Comparison of ENCODE assay signal across 13 mouse cellular contexts in genomic region chr7:68072524-68073459, GRCm38 (mm10).
A peak's percentile ranks its signal among the peaks of the same experiment; 100 is the strongest.
DNase-seq lines count a peak whose midpoint lies in the region; ATAC-seq and TF ChIP-seq lines count a peak whose summit lies in the region.
"Had no signal": no experiment of that assay in that cellular context is flagged by ENCODE, and none has a peak within 500 bp of the region (broad histone marks: within the 10 kb centered on the region; RNA-seq: fewer than 3 reads in every experiment).

No protein-coding gene starts in this region.

- H3K4me2 ChIP-seq in heart, embryonic 15.5 days: peak overlapping the region; percentile 22
- peak overlapping the region; percentile 41 for H3K4me2 ChIP-seq in embryonic facial prominence, embryonic 13.5 days
- peak overlapping the region; percentile 51 for H3K4me2 ChIP-seq in limb, embryonic 13.5 days (replicated peaks)
- no peak overlapping the region for H3K4me2 ChIP-seq in liver, embryonic 12.5 days

- no peak overlapping the region for H3K9ac ChIP-seq in heart, embryonic 15.5 days
- H3K9ac ChIP-seq in embryonic facial prominence, embryonic 13.5 days: no peak overlapping the region
- no peak overlapping the region for H3K9ac ChIP-seq in limb, embryonic 13.5 days
- H3K9ac ChIP-seq in liver, embryonic 12.5 days: no peak overlapping the region

- H3K36me3 ChIP-seq in heart, embryonic 15.5 days: no peaks in the 10 kb centered on the region
- H3K36me3 ChIP-seq in embryonic facial prominence, embryonic 13.5 days: no peaks in the 10 kb centered on the region
- H3K36me3 ChIP-seq in kidney, adult 2 months (ENCODE audit: control insufficient read depth, insufficient read depth, low read length): no peaks in the 10 kb centered on the region
- H3K36me3 ChIP-seq in limb, embryonic 13.5 days: no peaks in the 10 kb centered on the region
- H3K36me3 ChIP-seq in liver, embryonic 12.5 days: no peaks in the 10 kb centered on the region

- DNase-seq in heart, postnatal 25 days (ENCODE audit: low spot score): no peak
- peak; percentile 91 for DNase-seq in kidney, adult 2 months
- DNase-seq in thymus, postnatal 25 days: no peak
- DNase-seq in c-Kit-positive CD71-positive TER-119-positive erythroid progenitor cells, embryonic 14.5 days (ENCODE audit: low spot score): no peak
- DNase-seq: adrenal gland, postnatal 14 days; cerebellum, adult 18-20 months; gastrocnemius, postnatal 25 days; liver; right cerebral cortex, adult 18-20 months had no signal

- no peaks in the 10 kb centered on the region for H3K9me3 ChIP-seq in heart, embryonic 15.5 days (replicated peaks)
- H3K9me3 ChIP-seq in embryonic facial prominence, embryonic 13.5 days: no peaks in the 10 kb centered on the region
- no peaks in the 10 kb centered on the region for H3K9me3 ChIP-seq in limb, embryonic 13.5 days
- no peaks in the 10 kb centered on the region for H3K9me3 ChIP-seq in liver, embryonic 12.5 days (replicated peaks)

- peaks cover 75% of the 10 kb centered on the region for H3K4me1 ChIP-seq in heart, embryonic 15.5 days (replicated peaks)
- peaks cover 67% of the 10 kb centered on the region for H3K4me1 ChIP-seq in embryonic facial prominence, embryonic 13.5 days
- peaks cover 62% of the 10 kb centered on the region for H3K4me1 ChIP-seq in kidney, adult 2 months (ENCODE audit: control insufficient read depth, insufficient read depth, low read length)
- peaks cover 65% of the 10 kb centered on the region for H3K4me1 ChIP-seq in limb, embryonic 13.5 days
- H3K4me1 ChIP-seq in liver, embryonic 12.5 days: peaks cover 54% of the 10 kb centered on the region

- no peak for TF ChIP-seq POLR2A in kidney, adult 2 months (IDR thresholded peaks at IDR 0.05; ENCODE audit: low read depth, low read length)

- ATAC-seq in heart, embryonic 15.5 days (replicated peaks; ENCODE audit: insufficient number of reproducible peaks, insufficient read depth, low FRiP score, low read depth): no peak
- ATAC-seq in embryonic facial prominence, embryonic 13.5 days (ENCODE audit: insufficient number of reproducible peaks, insufficient read depth, low FRiP score, low TSS enrichment, low read depth): 0 out of 2 replicates have a peak, but pooled peaks have one; percentile 22
- ATAC-seq in limb, embryonic 13.5 days (ENCODE audit: low FRiP score, low read depth): 0 out of 2 replicates have a peak, but pooled peaks have one; percentile 3
- ATAC-seq in liver, embryonic 12.5 days: no peak

- intact Hi-C loops in heart, postnatal 25 days (cut with DNase I): loop anchor here (5.0 kb wide), 2 partner anchors 55 to 120 kb away; partner anchors contain the start of gene Igf1r

- no peaks in the 10 kb centered on the region for H3K27me3 ChIP-seq in heart, embryonic 15.5 days
- H3K27me3 ChIP-seq in embryonic facial prominence, embryonic 13.5 days: no peaks in the 10 kb centered on the region
- H3K27me3 ChIP-seq in kidney, adult 2 months (replicated peaks; ENCODE audit: control insufficient read depth, insufficient read depth, low read length): no peaks in the 10 kb centered on the region
- H3K27me3 ChIP-seq in limb, embryonic 13.5 days: no peaks in the 10 kb centered on the region
- H3K27me3 ChIP-seq in liver, embryonic 12.5 days (replicated peaks): no peaks in the 10 kb centered on the region

- TF ChIP-seq CTCF in kidney, adult 2 months (conservative IDR thresholded peaks at IDR 0.05; ENCODE audit: insufficient read depth, insufficient read length, low read depth, low read length): no peak

- H3K4me3 ChIP-seq in heart, embryonic 15.5 days: no peak overlapping the region
- H3K4me3 ChIP-seq in embryonic facial prominence, embryonic 13.5 days: no peak overlapping the region
- peak overlapping the region; percentile 14; the same call in 1 of the 2 replicates for H3K4me3 ChIP-seq in kidney, adult 2 months (ENCODE audit: insufficient read depth, low read depth, low read length)
- H3K4me3 ChIP-seq in limb, embryonic 13.5 days: no peak overlapping the region
- H3K4me3 ChIP-seq in liver, embryonic 12.5 days: no peak overlapping the region

- peak overlapping the region; percentile 60 for H3K27ac ChIP-seq in heart, embryonic 15.5 days
- H3K27ac ChIP-seq in embryonic facial prominence, embryonic 13.5 days: peak overlapping the region; percentile 39; the same call in 1 of the 2 replicates
- H3K27ac ChIP-seq in kidney, adult 2 months (ENCODE audit: insufficient read depth, low read depth, low read length): peak overlapping the region; percentile 100
- H3K27ac ChIP-seq in limb, embryonic 13.5 days: no peak overlapping the region
- no peak overlapping the region for H3K27ac ChIP-seq in liver, embryonic 12.5 days

- 65% methylated on average over 14 of the region's 14 CpGs for WGBS in heart, embryonic 15.5 days
- 70% methylated on average over 14 of the region's 14 CpGs for WGBS in embryonic facial prominence, embryonic 13.5 days
- WGBS in kidney, adult 2 months: 42% methylated on average over 14 of the region's 14 CpGs
- WGBS in limb, embryonic 13.5 days: 75% methylated on average over 14 of the region's 14 CpGs
- 84% methylated on average over 14 of the region's 14 CpGs for WGBS in liver, embryonic 12.5 days (ENCODE audit: insufficient replicate concordance)

Comparison
In these comparisons a context has a peak if more than half of its experiments do, and no peak if none do; other contexts are left out.
1. ATAC-seq: peak in embryonic facial prominence, embryonic 13.5 days (single experiment) and limb, embryonic 13.5 days (single experiment); none in heart, embryonic 15.5 days (single experiment) and liver, embryonic 12.5 days (single experiment).
2. H3K27ac ChIP-seq: peak in heart, embryonic 15.5 days (single experiment), embryonic facial prominence, embryonic 13.5 days (single experiment) and kidney, adult 2 months (single experiment); none in limb, embryonic 13.5 days (single experiment) and liver, embryonic 12.5 days (single experiment).